Mouse (Mus musculus): ENCODE data around the gene Cfap74.
"Not testable (repeated sequence)": the region's sequence is repeated elsewhere in the genome, so short reads cannot be mapped to it uniquely, and the experiment has no call there.

Gene Cfap74

DNA sequence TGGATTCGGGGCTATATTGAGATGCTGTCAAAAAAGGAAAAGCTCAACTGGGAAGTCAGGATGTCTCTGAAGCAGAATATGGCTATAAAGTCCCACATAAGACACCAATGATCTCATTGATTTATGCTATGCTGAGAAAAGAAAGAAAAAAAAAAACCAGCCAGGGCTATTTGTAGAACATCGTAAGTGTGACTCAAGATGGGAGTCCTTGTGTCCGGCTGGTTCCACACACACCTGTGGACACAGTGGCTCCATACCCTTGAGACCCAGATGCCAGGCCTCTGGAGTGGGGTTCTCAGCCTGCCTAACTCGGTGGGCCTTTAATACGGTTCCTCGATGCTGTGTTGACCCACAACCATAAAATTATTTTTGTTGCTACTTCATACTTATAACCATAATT, 3.1 kb downstream of the Cfap74 start:
- no peak for DNase-seq

DNA sequence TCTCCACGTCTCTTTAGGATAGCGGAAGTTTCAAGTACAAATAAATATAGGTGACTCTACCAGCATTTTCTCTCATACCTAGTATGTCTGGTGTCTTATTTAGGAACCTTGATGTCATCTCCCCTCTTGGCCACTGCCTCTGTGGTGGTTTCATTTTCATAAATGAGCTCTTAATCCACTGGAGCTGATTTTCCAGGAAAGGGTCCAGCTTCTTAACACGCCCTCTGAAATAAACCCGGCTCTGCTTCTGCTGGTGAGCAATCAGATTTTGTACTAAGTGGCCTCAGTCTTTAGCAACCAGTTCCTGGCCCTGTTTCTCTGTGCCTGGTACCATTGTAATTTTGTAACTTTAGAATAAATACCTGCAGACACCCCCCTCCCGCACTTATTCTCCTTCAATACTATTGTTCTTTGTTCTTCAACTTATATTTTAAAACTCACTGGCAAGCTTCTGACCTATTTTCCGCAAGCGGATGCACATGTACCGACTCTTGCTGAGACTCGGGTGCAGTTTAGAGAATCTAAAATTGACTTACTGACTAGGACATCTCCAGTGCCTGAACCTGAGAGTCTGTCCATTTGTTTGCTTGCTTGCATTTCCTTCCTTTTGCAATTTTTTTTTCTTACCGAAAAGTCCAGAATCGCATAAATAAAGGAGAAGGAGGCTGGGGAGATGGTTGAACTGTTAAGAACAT, 4.8 kb downstream of the Cfap74 start:
- no peak for DNase-seq

DNA sequence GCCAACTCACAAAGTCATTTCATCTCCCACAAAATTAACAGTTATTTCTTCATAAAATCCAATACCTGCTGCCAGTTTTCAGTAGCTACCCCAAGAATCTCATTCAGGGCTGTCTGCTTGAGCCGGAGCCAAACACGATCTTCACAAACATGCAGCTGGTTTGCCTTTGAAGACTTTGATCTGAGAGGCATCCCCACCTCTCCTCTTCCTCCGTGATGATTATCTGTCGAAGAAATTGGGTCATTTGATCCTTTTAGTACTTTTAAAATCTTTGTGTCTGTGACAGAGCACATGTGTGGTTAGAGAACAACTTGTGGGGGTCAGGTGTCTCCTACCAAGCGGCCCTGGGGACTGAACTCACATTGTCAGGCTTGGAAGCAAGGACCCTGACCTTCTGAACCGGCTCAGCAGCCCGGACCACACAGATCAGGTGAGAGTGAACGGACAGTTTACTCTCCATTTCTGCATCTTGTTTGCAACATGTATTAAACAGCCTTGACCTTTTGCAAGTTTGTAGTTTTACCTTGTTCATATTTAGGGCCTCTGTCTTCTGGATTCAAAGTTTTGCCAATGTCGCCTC, 5.8 kb downstream of the Cfap74 start:
- DNase-seq, result no peak

DNA sequence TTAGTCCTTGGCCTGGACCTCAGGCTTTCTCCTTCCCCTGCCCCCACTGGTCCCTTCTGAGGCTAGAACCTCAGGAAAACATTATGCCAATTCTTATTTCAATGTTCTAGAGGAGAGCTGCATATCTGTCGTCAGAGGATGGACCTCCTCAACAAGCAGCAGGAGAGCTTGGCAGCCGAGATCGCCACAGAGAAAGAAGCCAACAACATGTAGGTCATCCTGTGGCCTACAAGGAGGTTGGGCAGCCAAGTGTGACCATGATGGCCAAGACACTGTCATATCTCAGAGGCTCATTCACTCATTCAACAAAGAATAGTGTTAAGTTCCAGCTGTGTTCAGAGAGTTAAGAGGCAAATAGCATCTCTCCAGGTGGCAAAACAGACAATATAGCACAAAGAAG, 11.1 kb downstream of the Cfap74 start:
- no peak for DNase-seq

DNA sequence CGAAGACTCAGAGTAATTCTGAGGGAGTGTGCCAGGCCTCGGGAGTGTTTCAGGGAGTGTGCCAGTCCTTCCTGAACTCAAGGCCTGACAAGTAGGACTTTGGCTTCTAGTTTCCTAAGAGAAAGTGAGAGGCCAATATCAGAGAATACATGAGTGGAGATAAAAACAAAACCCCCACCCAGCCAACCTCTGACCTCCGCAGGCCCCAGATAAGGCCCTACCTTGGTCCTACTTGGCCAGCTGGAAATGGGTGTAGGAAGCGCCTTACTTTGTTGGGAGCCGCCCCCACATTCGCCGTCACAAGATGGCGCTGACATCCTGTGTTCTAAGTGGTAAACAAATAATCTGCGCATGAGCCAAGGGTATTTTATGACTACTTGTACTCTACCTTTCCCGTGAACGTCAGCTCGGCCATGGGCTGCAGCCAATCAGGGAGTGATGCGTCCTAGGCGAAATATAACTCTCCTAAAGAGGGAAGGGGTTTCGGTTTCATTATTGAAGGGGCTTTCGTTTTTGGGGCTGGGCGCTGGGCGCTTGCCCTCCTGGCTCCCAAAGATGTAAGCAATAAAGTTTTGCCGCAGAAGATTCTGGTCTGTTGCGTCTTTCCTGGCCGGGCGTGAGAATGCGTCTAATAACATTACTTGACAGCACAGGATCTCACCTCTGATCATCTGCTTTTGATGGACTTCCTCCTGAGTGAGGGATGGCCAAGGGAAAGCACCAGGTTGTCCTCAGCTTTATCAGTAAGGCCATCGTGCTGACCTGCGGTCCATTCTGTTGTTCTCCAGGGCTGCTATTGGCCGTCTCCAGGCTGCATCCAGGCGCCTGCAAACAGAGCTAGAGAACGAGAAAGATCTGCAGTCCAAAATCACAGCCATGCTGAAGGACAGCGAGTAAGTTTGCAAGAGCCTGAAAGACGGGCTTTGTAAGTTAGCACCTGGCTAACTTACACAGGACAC, 12.7 kb downstream of the Cfap74 start:
- not testable (repeated sequence) for DNase-seq

DNA sequence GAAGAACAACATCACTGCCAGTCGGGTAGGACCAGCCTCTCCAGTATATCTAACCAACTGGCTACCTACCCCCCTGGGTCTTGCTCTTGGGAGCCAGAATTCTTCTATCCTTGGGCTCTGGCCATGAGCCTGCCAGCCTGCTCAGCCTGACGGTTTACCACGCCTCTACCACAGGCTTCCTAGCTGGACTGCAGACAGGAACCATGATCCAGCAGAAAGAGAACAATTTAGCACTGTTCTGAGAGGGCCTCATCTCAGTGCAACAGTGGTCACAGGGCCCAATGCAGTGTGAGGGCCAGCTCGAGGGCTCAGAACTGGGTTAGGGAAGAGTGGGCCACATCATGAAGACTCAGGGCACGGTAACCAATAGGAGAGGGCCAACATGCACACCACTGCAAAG, 15.0 kb downstream of the Cfap74 start:
- no peak for DNase-seq

DNA sequence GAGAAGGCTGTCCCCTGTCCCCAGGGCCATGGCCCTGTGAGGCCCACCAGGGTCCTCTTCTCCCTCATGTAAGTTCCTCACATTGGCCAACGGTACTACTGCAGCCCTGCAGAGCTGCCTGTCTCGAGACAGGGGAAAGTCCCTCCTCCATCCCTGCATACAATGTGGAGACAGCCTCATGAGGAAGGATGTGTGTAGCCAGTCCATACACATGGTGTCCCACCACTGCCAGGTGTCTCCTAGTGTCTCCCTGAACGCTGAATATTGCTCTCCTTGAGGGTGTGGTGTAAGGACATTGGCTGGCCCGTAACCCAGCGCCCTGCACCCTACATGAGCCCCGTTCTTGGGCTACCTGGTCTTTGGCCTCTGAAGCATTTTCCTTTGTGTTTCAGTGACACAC, 17.3 kb downstream of the Cfap74 start:
- no peak for DNase-seq

DNA sequence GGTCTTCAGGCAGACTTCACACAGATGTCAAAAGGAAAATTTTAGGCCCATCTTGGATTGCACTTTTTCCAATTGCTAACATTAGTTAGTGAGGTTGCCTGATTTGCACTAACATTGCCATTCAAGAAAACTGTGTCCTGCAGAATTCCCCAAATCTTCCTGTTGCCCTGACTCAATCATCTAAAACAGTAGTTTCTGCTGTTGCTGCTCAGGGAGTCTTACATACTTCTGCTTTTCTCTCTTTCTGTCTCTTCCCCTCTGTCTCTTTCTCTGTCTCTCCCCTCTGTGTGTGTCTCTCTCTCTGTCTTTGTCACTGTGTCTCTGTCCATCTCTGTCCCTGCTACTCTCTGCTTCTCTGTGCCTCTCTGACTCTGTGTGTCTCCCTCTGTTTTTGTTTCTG, 19.5 kb downstream of the Cfap74 start:
- DNase-seq, result no peak

DNA sequence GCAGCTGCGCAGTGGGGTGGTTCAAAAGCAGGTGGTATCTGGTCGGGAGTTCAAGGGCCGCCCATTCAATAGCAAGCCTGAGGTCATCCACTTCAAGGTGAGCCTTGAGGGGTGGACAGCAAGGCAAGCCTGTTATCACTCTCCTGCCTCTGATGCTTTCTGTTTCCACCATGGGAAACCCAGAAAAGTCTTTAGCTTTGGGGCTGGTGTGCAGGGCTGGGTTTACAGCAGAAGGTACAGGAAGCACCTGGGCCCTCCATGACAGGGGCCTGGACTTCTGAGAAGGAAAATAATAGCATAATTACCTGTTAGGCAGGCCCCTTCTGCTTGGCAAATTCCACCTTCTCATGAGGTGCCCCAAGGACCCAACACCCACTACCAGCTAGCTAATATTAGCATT, 20.2 kb downstream of the Cfap74 start:
- DNase-seq, result no peak

DNA sequence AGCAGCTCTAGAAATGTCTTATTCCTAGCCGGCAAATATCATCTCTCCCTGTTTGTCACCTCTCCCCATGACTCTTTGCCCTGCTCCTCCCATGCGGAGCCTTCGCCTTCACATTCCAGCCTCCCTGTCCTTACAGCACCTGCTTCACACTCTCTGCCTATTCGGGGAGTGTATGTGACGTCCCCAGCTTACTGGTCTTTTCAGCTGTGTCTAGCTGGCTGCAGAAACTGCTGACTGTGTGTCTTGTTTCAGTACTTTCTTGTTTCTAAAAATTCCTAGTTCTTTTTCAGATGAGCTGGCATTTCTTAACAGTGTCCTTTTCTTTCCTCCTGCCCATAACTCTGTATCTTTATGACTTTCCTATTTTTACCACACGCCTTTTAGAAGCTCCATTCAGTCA, 23.4 kb downstream of the Cfap74 start:
- no peak for DNase-seq

DNA sequence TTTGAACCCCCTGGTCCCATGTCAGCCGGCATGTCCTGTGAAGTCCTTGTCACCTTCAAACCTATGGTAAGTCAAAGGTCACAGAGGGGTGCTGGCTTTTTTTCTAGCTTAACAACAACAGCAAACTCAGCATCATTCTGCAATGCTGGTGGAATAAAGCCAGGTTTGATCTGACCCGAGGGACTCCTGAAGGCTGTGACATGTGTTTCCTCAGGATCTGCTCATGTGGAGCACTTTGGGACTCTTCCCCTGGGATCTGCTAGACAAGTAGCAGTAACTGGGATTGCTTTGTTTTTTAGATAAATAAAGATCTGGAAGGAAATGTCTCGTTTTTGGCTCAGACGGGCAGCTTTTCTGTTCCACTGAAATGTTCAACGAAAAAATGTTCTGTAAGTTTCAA, 25.0 kb downstream of the Cfap74 start:
- DNase-seq, result peak; percentile 26

DNA sequence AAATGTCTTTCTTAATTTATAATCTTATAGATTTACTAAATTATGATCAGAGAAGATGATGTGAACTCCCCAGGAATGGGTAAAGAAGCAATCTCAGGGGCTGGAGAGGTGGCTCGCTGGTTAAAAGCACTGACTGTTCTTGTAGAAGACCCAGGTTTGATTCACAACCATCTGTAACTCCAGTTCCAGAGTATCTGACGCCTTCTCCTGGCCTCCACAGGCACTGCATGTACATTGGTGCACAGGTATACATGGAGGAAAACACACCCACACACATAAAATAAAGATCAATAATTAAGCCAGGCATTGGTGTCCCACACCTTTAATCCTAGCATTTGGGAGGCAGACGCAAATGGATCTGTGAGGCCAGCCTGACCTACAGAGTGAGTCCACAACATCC, 33.8 kb downstream of the Cfap74 start:
- no peak for DNase-seq

DNA sequence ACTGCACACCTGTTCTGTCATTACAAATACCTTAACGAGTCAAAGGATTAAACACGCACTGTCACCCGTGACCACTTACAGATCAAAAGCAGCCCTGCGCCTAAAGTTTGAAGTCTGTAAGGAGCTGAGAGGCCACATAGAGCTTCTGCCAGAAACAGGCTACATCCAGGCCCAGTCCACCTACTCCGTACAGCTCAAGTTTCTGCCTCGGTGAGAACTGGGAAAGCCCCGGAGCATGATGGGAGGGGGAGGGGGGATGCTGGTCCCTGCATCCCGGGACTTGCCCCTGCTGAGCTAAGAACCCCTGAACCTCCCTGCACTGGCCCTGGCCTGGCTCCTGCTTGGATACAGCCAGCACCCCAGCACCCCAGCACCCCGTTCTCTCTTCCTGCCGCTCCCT, 42.6 kb downstream of the Cfap74 start:
- DNase-seq, result no peak

DNA sequence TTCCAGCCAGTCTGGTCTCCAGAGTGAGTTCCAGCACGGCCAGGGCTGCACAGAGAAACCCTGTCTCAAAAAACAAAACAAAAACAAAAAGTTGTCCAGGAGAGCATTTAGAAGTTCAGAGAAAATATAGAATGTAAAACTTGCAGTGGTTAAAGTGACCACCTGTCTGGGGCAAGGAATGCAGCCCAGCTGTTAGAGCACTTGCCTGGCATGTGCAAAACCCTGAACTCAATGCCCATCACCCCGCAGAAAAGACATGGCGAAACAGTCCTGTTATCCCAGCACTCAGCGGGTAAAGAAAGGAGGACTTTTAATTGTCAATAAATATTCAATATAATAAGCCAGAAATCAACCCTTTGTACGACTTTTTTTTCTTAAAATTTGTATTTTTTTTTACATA, 49.6 kb downstream of the Cfap74 start:
- no peak for DNase-seq

DNA sequence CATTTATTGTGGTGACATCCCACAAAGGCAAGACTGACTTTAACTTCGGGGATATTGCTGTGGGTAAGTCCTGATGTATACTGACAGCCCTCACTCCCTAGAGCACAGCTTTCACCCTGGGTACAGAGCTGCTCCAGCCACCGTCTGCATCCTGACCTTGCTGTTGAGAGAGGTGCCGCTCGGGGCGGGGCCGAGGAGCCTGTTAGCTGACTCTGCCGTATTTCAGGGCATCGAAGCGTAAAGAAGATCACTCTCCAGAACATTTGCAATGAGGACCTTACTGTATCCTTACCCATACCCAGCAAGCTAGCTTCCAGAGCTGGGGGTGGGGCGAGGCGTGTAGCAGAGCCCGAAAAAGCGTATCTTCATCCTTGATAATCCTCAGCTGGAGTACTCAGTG, 54.1 kb downstream of the Cfap74 start:
- peak; percentile 45 for DNase-seq

DNA sequence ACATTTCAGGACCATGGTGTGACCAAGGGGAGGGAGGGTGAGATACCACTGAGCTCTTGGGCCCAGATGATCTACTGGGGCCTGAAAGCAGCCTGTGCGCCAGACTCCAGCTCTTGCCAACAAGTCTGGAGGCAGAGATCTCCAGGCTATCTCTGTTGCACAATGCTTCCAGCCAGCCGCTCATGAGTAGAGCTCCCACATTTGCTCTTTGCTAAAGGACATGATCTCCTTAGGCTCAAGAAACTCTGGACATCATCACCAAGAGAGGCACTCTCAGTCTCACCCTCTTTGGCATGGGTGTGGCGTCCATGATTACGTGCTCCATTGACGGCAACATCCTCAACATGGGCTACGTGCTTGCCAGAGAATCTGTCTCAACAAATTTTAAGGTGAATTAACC, 54.6 kb downstream of the Cfap74 start:
- no peak for DNase-seq

DNA sequence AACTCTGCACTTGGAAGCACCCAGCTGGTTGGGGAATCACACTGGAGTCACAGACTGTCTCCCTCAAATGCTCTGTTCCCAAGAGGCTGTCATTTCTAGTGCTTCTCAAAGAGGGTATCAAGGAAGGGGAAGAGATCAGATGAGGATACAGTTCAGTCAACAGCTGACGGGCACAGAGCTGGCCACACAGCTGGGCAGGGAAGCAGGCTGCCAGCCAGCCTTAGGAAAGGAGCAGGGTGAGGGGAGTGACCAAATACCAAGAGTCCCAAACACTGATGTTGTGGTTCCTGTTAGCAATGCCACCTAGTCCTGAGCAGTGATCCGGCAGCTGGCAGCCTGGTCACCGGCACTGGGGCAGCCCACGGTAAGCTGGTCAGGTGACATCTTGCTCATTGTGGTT, 55.1 kb downstream of the Cfap74 start:
- DNase-seq, result no peak

DNA sequence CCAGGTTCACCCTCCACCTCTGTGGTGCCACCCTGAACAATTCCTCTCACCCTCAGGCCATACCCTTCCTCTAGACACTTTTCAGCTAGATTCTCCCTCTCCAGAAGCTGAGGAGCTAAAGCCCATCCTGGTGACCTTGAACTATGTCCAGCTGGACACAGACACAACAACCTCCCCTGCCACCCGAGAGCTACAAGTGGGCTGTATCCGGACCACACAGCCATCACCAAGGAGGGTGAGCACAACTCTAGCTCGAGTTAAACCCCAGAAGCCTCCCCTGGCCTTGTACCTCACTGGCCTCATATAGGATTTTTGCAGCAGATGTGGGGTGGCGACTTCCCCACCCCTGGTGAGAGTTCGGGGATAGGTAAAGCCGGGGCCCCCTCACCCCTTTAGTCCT, 56.6 kb downstream of the Cfap74 start:
- no peak for DNase-seq

DNA sequence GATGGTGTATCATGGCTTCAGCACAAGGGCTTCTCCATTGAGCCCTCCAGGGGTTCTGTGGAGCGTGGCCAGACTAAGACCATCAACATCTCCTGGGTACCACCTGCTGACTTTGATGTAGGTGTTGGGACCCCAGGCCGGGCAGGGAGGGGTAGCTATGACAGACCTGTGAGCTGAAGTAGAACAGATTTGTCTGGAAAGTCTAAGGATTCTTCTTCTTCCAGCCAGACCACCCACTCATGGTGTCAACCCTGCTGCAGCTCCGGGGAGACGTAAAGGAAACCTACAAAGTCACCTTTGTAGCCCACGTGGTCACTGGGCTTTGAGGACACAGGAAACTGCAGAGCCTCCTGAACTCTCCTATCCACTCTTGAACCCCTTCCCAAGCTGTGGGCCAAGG, 57.1 kb downstream of the Cfap74 start:
- DNase-seq, result no peak

DNA sequence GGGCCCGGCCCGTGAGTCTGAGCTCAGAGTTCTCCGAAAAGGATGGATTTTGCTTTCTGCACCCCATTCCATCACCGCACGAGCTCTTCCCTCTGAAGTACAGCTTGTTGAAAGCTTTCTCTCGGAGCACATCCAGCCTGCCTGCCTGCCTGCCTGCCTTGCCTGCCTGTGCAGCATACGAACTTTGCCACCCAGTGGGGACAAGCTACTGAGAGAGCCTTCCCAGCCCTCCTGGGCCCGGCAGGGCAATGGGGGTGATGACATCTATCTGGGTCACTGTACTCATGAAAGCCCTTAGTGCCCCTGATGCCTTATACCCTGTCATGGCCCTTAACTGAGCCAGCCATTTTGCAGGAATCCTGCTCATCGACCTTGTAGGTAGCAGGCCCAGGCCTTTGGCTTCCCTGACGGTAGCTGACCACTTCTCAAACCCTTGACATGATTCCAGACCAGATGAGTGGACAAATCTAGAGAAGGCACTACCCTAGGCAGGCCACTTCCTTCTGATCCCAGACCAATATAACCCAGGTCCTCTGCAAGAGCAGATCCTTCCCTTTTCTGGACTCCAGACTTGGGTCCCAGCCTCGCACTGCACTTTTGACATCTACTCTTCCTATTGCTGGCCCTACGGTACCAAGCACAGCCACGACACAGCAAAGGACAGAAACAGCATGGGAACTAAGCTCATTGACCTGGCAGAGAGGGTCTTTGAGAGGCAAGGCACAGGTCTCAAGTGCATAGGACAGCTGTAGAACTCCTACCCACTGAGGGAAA, 58.4 kb downstream of the Cfap74 start:
- no peak for DNase-seq

DNA sequence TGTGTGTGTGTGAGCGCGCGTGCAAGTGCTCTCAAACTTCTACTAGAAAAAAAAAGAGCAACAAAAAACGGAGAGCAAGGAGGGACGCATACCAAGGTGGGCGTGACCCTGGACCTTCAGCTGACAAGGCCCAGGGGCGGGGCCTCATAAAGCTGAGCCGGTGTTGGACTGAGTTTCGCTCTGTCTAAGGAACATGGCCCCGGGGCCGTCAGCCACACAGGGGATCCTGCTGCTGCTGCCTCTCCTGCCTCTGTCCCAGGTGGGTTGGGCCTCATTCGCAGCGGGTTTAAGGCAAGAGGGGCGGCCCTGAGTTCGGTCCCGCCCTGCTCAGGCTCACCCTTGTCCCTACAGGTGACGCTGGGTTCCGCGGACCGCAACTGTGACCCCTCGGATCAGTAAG, 60.0 kb downstream of the Cfap74 start, which contains the start of gene Tmem52:
Gene Tmem52, plus strand, starts transcription at position 163 of the 400 bp plus-strand sequence.
- peak; percentile 49 for DNase-seq

DNA sequence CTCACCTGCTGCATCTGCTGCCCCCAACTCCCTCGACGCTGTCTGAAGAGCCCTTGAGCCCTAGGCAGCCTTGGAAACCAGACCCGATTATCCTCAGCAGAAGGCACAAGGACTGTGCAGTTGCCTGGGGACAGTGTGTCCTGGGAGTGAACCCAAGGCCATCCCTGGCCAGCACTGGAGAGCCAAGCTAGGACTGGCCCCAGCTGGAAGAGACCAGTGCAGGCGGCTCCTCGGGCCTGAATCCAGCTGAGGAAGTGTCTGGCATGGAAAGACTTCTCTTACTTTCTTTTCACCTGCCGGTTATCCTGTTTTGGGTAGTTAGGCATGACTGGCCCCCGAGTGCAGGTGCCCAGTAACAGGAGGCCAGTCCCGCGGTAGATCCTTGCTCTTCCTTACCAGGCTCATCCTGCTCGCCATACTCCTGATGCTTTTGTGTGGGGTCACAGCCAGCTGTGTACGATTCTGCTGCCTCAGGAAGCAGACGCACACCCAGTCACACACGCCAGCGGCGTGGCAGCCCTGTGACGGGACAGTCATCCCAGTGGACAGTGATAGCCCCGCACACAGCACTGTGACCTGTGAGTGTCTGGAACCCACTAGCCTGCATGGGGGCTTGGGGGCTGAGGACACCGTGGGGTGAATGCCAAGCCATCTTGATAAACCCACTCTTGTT, 60.7 kb downstream of the Cfap74 start:
- peak; percentile 58 for DNase-seq

Data from kidney, adult 9 months (tissue).